Mouse (Mus musculus) C2C12 (cell line): ENCODE results near the gene Rad50. TPM values are rescaled to one million over a fixed set of nuclear protein-coding genes. Genes with fewer than 3 reads are reported as not detected.

Source experiments
- H3K27me3 ChIP-seq: one replicate; pipeline ENCODE4 v1.6.1; 2011; ENCODE audit not compliant: control insufficient read depth, insufficient read depth, insufficient read length
- H3K36me3 ChIP-seq: one replicate; pipeline ENCODE4 v1.6.1; 2011; ENCODE audit not compliant: control insufficient read depth, insufficient read depth
- H3K4me3 ChIP-seq: one replicate; pipeline ENCODE4 v1.5.1; 2011; ENCODE audit warnings: mild to moderate bottlenecking, control low read depth; ENCODE audit not compliant: poor library complexity, insufficient read depth, severe bottlenecking
- H3K79me2 ChIP-seq: one replicate; pipeline ENCODE4 v1.6.1; 2011; ENCODE audit not compliant: control insufficient read depth, insufficient read depth
- H3K79me3 ChIP-seq: one replicate; pipeline ENCODE4 v1.6.1; 2011; ENCODE audit warnings: low read depth, control low read depth
- H3ac ChIP-seq: one replicate; pipeline ENCODE3; 2011; ENCODE audit warnings: low read depth; ENCODE audit not compliant: control insufficient read depth, insufficient read length
- CEBPB ChIP-seq: IDR thresholded peaks from one replicate; pipeline ENCODE4 v1.6.1; 2011; ENCODE audit warnings: low read depth, mild to moderate bottlenecking, control low read depth, moderate library complexity
- CTCF ChIP-seq: IDR thresholded peaks from one replicate; pipeline ENCODE4 v1.5.1; 2011; ENCODE audit not compliant: control insufficient read depth, insufficient read depth, insufficient read length
- FOSL1 ChIP-seq: IDR thresholded peaks from one replicate; pipeline ENCODE4 v1.8.0; 2011; ENCODE audit warnings: mild to moderate bottlenecking, low read length; ENCODE audit not compliant: poor library complexity, insufficient read depth, severe bottlenecking
- MAX ChIP-seq: IDR thresholded peaks from one replicate; pipeline ENCODE4 v1.6.1; 2011; ENCODE audit warnings: mild to moderate bottlenecking, control low read depth
- MYOD1 ChIP-seq: IDR thresholded peaks from one replicate; pipeline ENCODE4 v1.6.1; 2011; ENCODE audit warnings: low read depth; ENCODE audit not compliant: control insufficient read depth, insufficient read length
- MYOG ChIP-seq: IDR thresholded peaks from one replicate; pipeline ENCODE4 v1.6.1; 2011; ENCODE audit not compliant: control insufficient read depth, insufficient read length; ENCODE audit errors: extremely low read depth
- USF1 ChIP-seq: IDR thresholded peaks from one replicate; pipeline ENCODE4 v1.6.1; 2011; ENCODE audit warnings: low read depth, mild to moderate bottlenecking, control low read depth, moderate library complexity
- polyA plus RNA-seq: library from polyadenylated mRNA; unstranded; fragments of >200 nt; fragmentation: generic; extraction: Trizol; gene quantifications from one replicate; pipeline ENCODE4 v1.2.1, GENCODE M21; 2012; ENCODE audit warnings: missing spikeins

Rad50 gene
- polyA plus RNA-seq, 1 experiment: 7.9 TPM

- TF ChIP-seq MAX (no peak), USF1 (no peak), MYOD1 (no peak), CTCF (no peak), FOSL1 (no peak), MYOG (no peak), CEBPB (no peak)
- no peaks in the 10 kb centered on the region for H3K27me3 ChIP-seq
- H3K79me3 ChIP-seq: no peaks in the 10 kb centered on the region
- H3K79me2 ChIP-seq: no peaks in the 10 kb centered on the region
- H3ac ChIP-seq: no peak overlapping the region
- H3K4me3 ChIP-seq: no peak overlapping the region
- H3K36me3 ChIP-seq: no peaks in the 10 kb centered on the region
These were observed 97.4 kb downstream of the Rad50 start for GRCm38 (mm10) chr11:53609672-53610071.

- no peak overlapping the region for H3ac ChIP-seq
- H3K4me3 ChIP-seq: no peak overlapping the region
- H3K27me3 ChIP-seq: no peaks in the 10 kb centered on the region
- no peaks in the 10 kb centered on the region for H3K36me3 ChIP-seq
- TF ChIP-seq FOSL1 (no peak), MAX (no peak), CTCF (no peak), MYOG (no peak), MYOD1 (no peak), USF1 (no peak), CEBPB (no peak)
- no peaks in the 10 kb centered on the region for H3K79me2 ChIP-seq
- H3K79me3 ChIP-seq: no peaks in the 10 kb centered on the region
These were observed 97.9 kb downstream of the Rad50 start for GRCm38 (mm10) chr11:53609231-53609630.

GRCm38 (mm10) chr11:53605609-53606008 is 101.5 kb downstream of the Rad50 start:
- peaks cover 7% of the 10 kb centered on the region for H3K36me3 ChIP-seq
- H3K79me3 ChIP-seq: no peaks in the 10 kb centered on the region
- TF ChIP-seq MAX (no peak), CEBPB (no peak), FOSL1 (no peak), MYOD1 (no peak), CTCF (no peak), USF1 (no peak), MYOG (no peak)
- H3K27me3 ChIP-seq: no peaks in the 10 kb centered on the region
- H3K79me2 ChIP-seq: no peaks in the 10 kb centered on the region
- H3ac ChIP-seq: no peak overlapping the region
- no peak overlapping the region for H3K4me3 ChIP-seq

- peaks cover 14% of the 10 kb centered on the region for H3K36me3 ChIP-seq
- no peak overlapping the region for H3K4me3 ChIP-seq
- no peaks in the 10 kb centered on the region for H3K79me3 ChIP-seq
- H3K27me3 ChIP-seq: no peaks in the 10 kb centered on the region
- no peaks in the 10 kb centered on the region for H3K79me2 ChIP-seq
- H3ac ChIP-seq: no peak overlapping the region
- no peak for TF ChIP-seq CEBPB
- TF ChIP-seq MYOG: no peak
- no peak for TF ChIP-seq FOSL1
- TF ChIP-seq MYOD1: no peak
- TF ChIP-seq CTCF: no peak
- TF ChIP-seq MAX: no peak
- TF ChIP-seq USF1: no peak
These were observed 102.1 kb downstream of the Rad50 start for GRCm38 (mm10) chr11:53604983-53605382.

Other genes starting within 250 kb of the Rad50 start
- not detected for gene Gm9837, start 236.8 kb downstream of the Rad50 start, polyA plus RNA-seq
- gene Gm9945, start 227.2 kb downstream of the Rad50 start, polyA plus RNA-seq: not detected
- gene Sowaha, start 227.0 kb downstream of the Rad50 start, polyA plus RNA-seq: not detected
- gene Sept8, start 188.1 kb downstream of the Rad50 start, polyA plus RNA-seq: 32.7 TPM
- 7.9 TPM for gene Kif3a, start 139.9 kb downstream of the Rad50 start, polyA plus RNA-seq
- not detected for gene Il4, start 88.7 kb downstream of the Rad50 start, polyA plus RNA-seq
- gene Il13, start 72.6 kb downstream of the Rad50 start, polyA plus RNA-seq: not detected
- not detected for gene Il5, start 13.5 kb upstream of the Rad50 start, polyA plus RNA-seq
- 26.7 TPM for gene Irf1, start 62.7 kb upstream of the Rad50 start, polyA plus RNA-seq
- 0.18 TPM for gene Gm17334, start 65.9 kb upstream of the Rad50 start, polyA plus RNA-seq
- 0.49 TPM for gene Gm12216, start 151.9 kb upstream of the Rad50 start, polyA plus RNA-seq
- 2.9 TPM for gene Slc22a5, start 184.3 kb upstream of the Rad50 start, polyA plus RNA-seq